Mouse (Mus musculus) kidney, adult 2 months (tissue): ENCODE data around the gene Gm10147. TPM values are rescaled to one million over a fixed set of nuclear protein-coding genes. Genes with fewer than 3 reads are reported as not detected.
"Not testable (repeated sequence)": the region's sequence is repeated elsewhere in the genome, so short reads cannot be mapped to it uniquely, and the experiment has no call there.

Source experiments
- DNase-seq: peaks from one replicate; pipeline ENCODE4 v3.0.0; 2021
- H3K27ac ChIP-seq: fragments of 200-500 bp; 2 replicates; pipeline ENCODE4 v1.5.1; 2012; ENCODE audit warnings: low read depth, low read length, control low read depth, inconsistent platforms; ENCODE audit not compliant: insufficient read depth
- H3K27me3 ChIP-seq: fragments of 200-500 bp; replicated peaks from 2 replicates; pipeline ENCODE4 v1.6.1; 2012; ENCODE audit warnings: mild to moderate bottlenecking, moderate library complexity, low read length, inconsistent platforms; ENCODE audit not compliant: control insufficient read depth, insufficient read depth
- H3K36me3 ChIP-seq: fragments of 200-500 bp; 2 replicates; pipeline ENCODE4 v1.6.1; 2012; ENCODE audit warnings: mild to moderate bottlenecking, moderate library complexity, low read length, inconsistent platforms; ENCODE audit not compliant: control insufficient read depth, insufficient read depth
- H3K4me1 ChIP-seq: fragments of 200-500 bp; 2 replicates; pipeline ENCODE4 v1.6.1; 2011; ENCODE audit warnings: low read length; ENCODE audit not compliant: control insufficient read depth, insufficient read depth
- H3K4me3 ChIP-seq: fragments of 200-500 bp; 2 replicates; pipeline ENCODE4 v1.5.1; 2011; ENCODE audit warnings: mild to moderate bottlenecking, low read depth, low read length, control low read depth; ENCODE audit not compliant: insufficient read depth
- WGBS: fragments of 180-500 bp; shearing (Covaris S2); methylation state at CpG from one replicate; pipeline ENCODE4 v1.1.7; 2018; 5-methylcytosine and 5-hydroxymethylcytosine counted together
- polyA plus RNA-seq: library from polyadenylated mRNA; depleted of rRNA; stranded (reverse); fragments of >200 nt; gene quantifications from 2 replicates; pipeline ENCODE4 v1.2.3, GENCODE M21; 2012; rRNA removed

The Gm10147 gene
- not detected in 2 replicates for polyA plus RNA-seq

DNA sequence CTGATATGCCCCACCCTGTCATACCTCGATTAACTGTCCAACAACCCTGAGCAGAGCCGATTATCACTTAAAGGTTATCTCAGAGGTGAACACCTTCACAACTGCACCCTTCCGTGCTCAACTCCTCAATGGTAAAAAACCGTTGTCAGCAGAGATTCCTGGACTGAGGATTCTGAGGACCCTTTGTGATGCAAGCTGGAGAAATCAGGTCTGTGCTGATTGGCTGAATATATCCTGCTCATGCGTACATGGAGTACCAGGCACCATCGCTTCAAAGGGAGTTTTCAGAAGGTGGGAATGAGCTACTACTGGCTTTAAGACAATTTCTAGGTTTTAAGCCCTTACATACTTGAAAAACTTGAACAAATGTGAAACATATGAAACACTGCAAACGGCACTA lies at the start of gene Gm10147:
Gm10147 (minus strand) TSS at position 101 of the 400 bp plus-strand sequence.
- not testable (repeated sequence) for H3K27ac ChIP-seq
- WGBS = no CpG with 5 or more reads among the region's 7 CpGs

More for the DNA sequence above, at the start of gene Gm10147:
- not testable (repeated sequence) for H3K4me1 ChIP-seq, H3K4me3 ChIP-seq, H3K36me3 ChIP-seq, H3K27me3 ChIP-seq, DNase-seq
